Mouse (Mus musculus) CH12.LX (cell line): ENCODE data around the gene Pck2. TPM values are rescaled to one million over a fixed set of nuclear protein-coding genes. Genes with fewer than 3 reads are reported as not detected.

Source experiments
- DNase-seq: peaks from one replicate; pipeline ENCODE4 v3.0.0-alpha.2; 2013; ENCODE audit errors: extremely low read depth
- H3K27ac ChIP-seq: 2 replicates; pipeline ENCODE4 v1.5.1; 2012; ENCODE audit warnings: low read depth, mild to moderate bottlenecking, control low read depth, moderate library complexity; ENCODE audit not compliant: insufficient read depth
- H3K27me3 ChIP-seq: replicated peaks from 2 replicates; pipeline ENCODE3; 2012; ENCODE audit warnings: inconsistent platforms
- H3K36me3 ChIP-seq, 2 experiments: replicated peaks in 1 of 2; 2 replicates each; pipeline versions ENCODE3 to v1.6.1; 2012; ENCODE audit warnings: inconsistent platforms in 1 of 2, low read length in 1 of 2, mild to moderate bottlenecking in 1 of 2, mixed read lengths in 1 of 2, moderate library complexity in 1 of 2; ENCODE audit not compliant: control insufficient read depth in 1 of 2, insufficient read depth in 1 of 2
- H3K4me1 ChIP-seq, 2 experiments: 2 replicates each; pipeline ENCODE4 v1.6.1; 2012; ENCODE audit warnings: inconsistent platforms in 1 of 2, moderate library complexity in 1 of 2; ENCODE audit not compliant: insufficient read depth in 2 of 2, control insufficient read depth in 1 of 2
- H3K4me2 ChIP-seq: 2 replicates; pipeline ENCODE4 v1.6.1; 2012; ENCODE audit warnings: low read depth, mild to moderate bottlenecking, control low read depth; ENCODE audit not compliant: poor library complexity, insufficient read depth, severe bottlenecking
- H3K4me3 ChIP-seq, 3 experiments: fragments of 150-350 bp in 1 of 3; sonication (generic) in 1 of 3; replicated peaks in 1 of 3; 2 replicates each; pipeline versions ENCODE3 to v1.5.1; 2011 to 2012; ENCODE audit warnings: low read depth in 2 of 3, low read length in 2 of 3, mild to moderate bottlenecking in 2 of 3, moderate library complexity in 2 of 3, control low read depth in 1 of 3, improper control_type of control experiment in 1 of 3, inconsistent platforms in 1 of 3, mixed read lengths in 1 of 3; ENCODE audit not compliant: poor library complexity in 1 of 3
- H3K79me2 ChIP-seq: replicated peaks from 2 replicates; pipeline ENCODE4 v1.6.1; 2012; ENCODE audit warnings: mild to moderate bottlenecking, moderate library complexity; ENCODE audit not compliant: control insufficient read depth, poor library complexity, insufficient read depth, severe bottlenecking; ENCODE audit errors: extremely low read depth
- H3K9ac ChIP-seq: 2 replicates; pipeline ENCODE4 v1.6.1; 2012; ENCODE audit warnings: low read depth, mild to moderate bottlenecking, control low read depth, moderate library complexity; ENCODE audit not compliant: insufficient read depth
- H3K9me3 ChIP-seq: replicated peaks from 2 replicates; pipeline ENCODE3; 2012; ENCODE audit warnings: low read length, inconsistent platforms, mixed read lengths
- BHLHE40 ChIP-seq: IDR thresholded peaks from 2 replicates; pipeline ENCODE4 v1.6.1; 2011; ENCODE audit warnings: mild to moderate bottlenecking, low read depth, low read length, improper control_type of control experiment
- CHD1 ChIP-seq: IDR thresholded peaks from 2 replicates; pipeline ENCODE4 v1.6.1; 2012; ENCODE audit warnings: low read depth, low read length, improper control_type of control experiment, inconsistent platforms
- CHD2 ChIP-seq: IDR thresholded peaks from 2 replicates; pipeline ENCODE4 v1.6.1; 2011; ENCODE audit warnings: low read length, improper control_type of control experiment
- ELF1 ChIP-seq: IDR thresholded peaks from 2 replicates; pipeline ENCODE4 v1.6.1; 2014; ENCODE audit warnings: low read depth, mild to moderate bottlenecking, inconsistent platforms, low read length, improper control_type of control experiment
- EP300 ChIP-seq: IDR thresholded peaks from 2 replicates; pipeline ENCODE4 v1.6.1; 2011; ENCODE audit warnings: low read length, improper control_type of control experiment
- ETS1 ChIP-seq: conservative IDR thresholded peaks from 2 replicates; pipeline ENCODE4 v1.6.1; 2012; ENCODE audit warnings: low read depth, mild to moderate bottlenecking, inconsistent platforms, low read length, improper control_type of control experiment, moderate library complexity
- IRF4 ChIP-seq: IDR thresholded peaks from 2 replicates; pipeline ENCODE4 v1.6.1; 2014; ENCODE audit warnings: low read depth, mild to moderate bottlenecking, inconsistent platforms, low read length, improper control_type of control experiment
- JUN ChIP-seq: IDR thresholded peaks from 2 replicates; pipeline ENCODE4 v1.6.1; 2011; ENCODE audit warnings: low read depth, mild to moderate bottlenecking, low read length, improper control_type of control experiment, moderate library complexity; ENCODE audit not compliant: insufficient read depth
- MEF2A ChIP-seq: IDR thresholded peaks from 2 replicates; pipeline ENCODE4 v1.6.1; 2014; ENCODE audit warnings: low read depth, mild to moderate bottlenecking, inconsistent platforms, low read length, improper control_type of control experiment, borderline replicate concordance
- MXI1 ChIP-seq: IDR thresholded peaks from 2 replicates; pipeline ENCODE4 v1.6.1; 2011; ENCODE audit warnings: mild to moderate bottlenecking, low read depth, low read length, improper control_type of control experiment
- MYC ChIP-seq: IDR thresholded peaks from 2 replicates; pipeline ENCODE4 v1.6.1; 2011; ENCODE audit warnings: low read depth, mild to moderate bottlenecking, improper control_type of control experiment, low read length
- NRF1 ChIP-seq: IDR thresholded peaks from 2 replicates; pipeline ENCODE4 v1.6.1; 2014; ENCODE audit warnings: low read depth, mild to moderate bottlenecking, inconsistent platforms, low read length, improper control_type of control experiment, moderate library complexity
- POLR2AphosphoS2 ChIP-seq: IDR thresholded peaks from 2 replicates; pipeline ENCODE4 v1.6.1; 2011; ENCODE audit warnings: low read depth, low read length, improper control_type of control experiment
- RAD21 ChIP-seq: IDR thresholded peaks from 2 replicates; pipeline ENCODE4 v1.6.1; 2011; ENCODE audit warnings: low read depth, mild to moderate bottlenecking, low read length, improper control_type of control experiment, moderate library complexity
- RCOR1 ChIP-seq: conservative IDR thresholded peaks from 2 replicates; pipeline ENCODE4 v1.6.1; 2012; ENCODE audit warnings: low read depth, mild to moderate bottlenecking, inconsistent platforms, low read length, improper control_type of control experiment
- TCF12 ChIP-seq: IDR thresholded peaks from 2 replicates; pipeline ENCODE4 v1.6.1; 2014; ENCODE audit warnings: low read depth, mild to moderate bottlenecking, inconsistent platforms, low read length, improper control_type of control experiment
- UBTF ChIP-seq: IDR thresholded peaks from 2 replicates; pipeline ENCODE4 v1.6.1; 2012; ENCODE audit warnings: low read depth, mild to moderate bottlenecking, inconsistent platforms, low read length, improper control_type of control experiment, moderate library complexity
- USF1 ChIP-seq: IDR thresholded peaks from 2 replicates; pipeline ENCODE4 v1.6.1; 2014; ENCODE audit warnings: low read depth, mild to moderate bottlenecking, inconsistent platforms, low read length, improper control_type of control experiment
- USF2 ChIP-seq: conservative IDR thresholded peaks from 2 replicates; pipeline ENCODE4 v1.6.1; 2011; ENCODE audit warnings: low read depth, low read length, improper control_type of control experiment
- ZC3H11A ChIP-seq: IDR thresholded peaks from 2 replicates; pipeline ENCODE4 v1.6.1; 2012; ENCODE audit warnings: low read depth, mild to moderate bottlenecking, inconsistent platforms, low read length, improper control_type of control experiment
- dilution Hi-C: fragments of 300-500 bp; cut with MboI; formaldehyde crosslinking; loops from 2 replicates; pipeline ENCODE4 v1.14.3; 2020; ENCODE audit warnings: low sequenced_read_pairs; ENCODE audit not compliant: extremely low pct_unique_long_range_greater_than_20kb, extremely low pct_ligation_motif_present
- in situ Hi-C: fragments of 300-500 bp; cut with MboI; formaldehyde crosslinking; loops from 3 replicates; pipeline ENCODE4 v1.14.3; 2019; ENCODE audit warnings: low sequenced_read_pairs, low pct_ligation_motif_present, low pct_unique_long_range_greater_than_20kb, mixed read lengths
- polyA plus RNA-seq: library from polyadenylated mRNA; unstranded; fragments of >175 nt; gene quantifications from 2 replicates; pipeline ENCODE4 v1.2.1, GENCODE M21; 2012; ENCODE audit warnings: low read depth; ENCODE audit not compliant: insufficient read length
- total RNA-seq, 2 experiments: library from RNA; depleted of rRNA; stranded (reverse); fragments of 300-350 nt in 1 of 2; fragments of >200 nt in 1 of 2; gene quantifications; 2 replicates each; pipeline ENCODE4 v1.2.3; 2012 to 2014

Pck2 gene
- total and polyA plus RNA-seq, 3 experiments: 120 to 286 (median 144) TPM

DNA sequence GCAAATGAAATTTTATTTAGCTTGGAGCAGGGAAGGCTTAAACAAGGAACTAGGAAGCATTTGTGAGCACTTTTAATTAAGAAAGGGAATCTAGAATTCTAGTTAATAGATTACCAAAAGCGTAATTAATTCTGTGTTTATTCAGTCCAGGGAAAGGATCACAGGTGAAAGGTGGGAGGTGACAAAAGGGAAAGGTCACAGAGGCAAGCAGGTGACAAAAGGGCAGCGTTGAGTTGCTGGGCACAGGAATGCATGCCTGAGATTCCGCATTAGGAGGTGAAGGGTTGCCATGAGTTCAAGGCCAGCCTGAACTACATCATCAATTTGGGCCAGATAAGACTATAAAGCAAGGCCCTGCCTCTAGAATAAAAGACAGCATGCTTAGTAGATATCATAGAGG lies 27.4 kb downstream of the Pck2 start:
- no peak overlapping the region for H3K9ac ChIP-seq
- H3K4me3 ChIP-seq: no peak overlapping the region
- H3K36me3 ChIP-seq: peaks cover 54 to 81% of the 10 kb centered on the region in 2 experiments
- dilution Hi-C loops: no loop called here
- no peaks in the 10 kb centered on the region for H3K9me3 ChIP-seq
- H3K4me2 ChIP-seq: no peak overlapping the region
- TF ChIP-seq MEF2A (no peak), UBTF (no peak), ETS1 (no peak), NRF1 (no peak), POLR2AphosphoS2 (no peak), USF1 (no peak), TCF12 (no peak), USF2 (no peak), MYC (no peak), CHD1 (no peak), ZC3H11A (no peak), EP300 (no peak), JUN (no peak), RAD21 (no peak)
- TF ChIP-seq, all 38 proteins: peak for 0
- no peak for DNase-seq
- in situ Hi-C loops: no loop called here
- Histone ChIP-seq H3K4me1 (no peaks in the 10 kb centered on the region), H3K79me2 (no peaks in the 10 kb centered on the region), H3K27ac (no peak overlapping the region), H3K27me3 (no peaks in the 10 kb centered on the region)

DNA sequence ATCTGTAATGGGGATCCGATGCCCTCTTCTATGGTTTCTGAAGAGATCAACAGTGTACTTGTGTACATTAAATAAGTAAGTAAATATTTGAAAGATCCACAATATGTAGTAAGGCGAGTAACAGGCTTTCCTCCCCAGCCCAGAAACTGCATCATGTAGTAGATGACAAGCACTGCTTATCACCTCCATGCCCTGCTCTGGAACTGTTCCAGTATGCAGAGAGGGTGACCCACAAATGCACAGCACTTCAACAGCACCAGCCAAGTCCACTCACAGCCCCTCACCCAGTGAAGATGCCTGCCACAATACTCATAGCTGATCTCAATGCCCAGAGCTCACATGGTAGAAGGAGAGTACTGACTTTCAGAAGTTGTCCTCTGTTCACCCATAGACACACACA lies 30.5 kb downstream of the Pck2 start:
- no peak overlapping the region for H3K9ac ChIP-seq
- no peak overlapping the region for H3K4me3 ChIP-seq
- in situ Hi-C loops: no loop called here
- H3K4me2 ChIP-seq: no peak overlapping the region
- dilution Hi-C loops: no loop called here
- H3K4me1 ChIP-seq: no peaks in the 10 kb centered on the region
- DNase-seq: no peak
- no peaks in the 10 kb centered on the region for H3K9me3 ChIP-seq
- H3K27ac ChIP-seq: no peak overlapping the region
- peaks cover 35 to 51% of the 10 kb centered on the region in 2 experiments for H3K36me3 ChIP-seq
- H3K27me3 ChIP-seq: no peaks in the 10 kb centered on the region
- TF ChIP-seq ZC3H11A: no peak
- TF ChIP-seq BHLHE40: no peak
- TF ChIP-seq CHD2: no peak
- no peak for TF ChIP-seq UBTF
- no peak for TF ChIP-seq MEF2A
- no peak for TF ChIP-seq ELF1
- no peak for TF ChIP-seq CHD1
- TF ChIP-seq IRF4: no peak
- TF ChIP-seq RCOR1: no peak
- no peak for TF ChIP-seq MXI1
- TF ChIP-seq USF1: no peak
- no peaks in the 10 kb centered on the region for H3K79me2 ChIP-seq
